In genomic region chr17:35954665-35955064, GRCm38 (mm10) we compare ENCODE assay signal across 32 mouse cellular contexts.
"Had no signal": no experiment of that assay in that cellular context is flagged by ENCODE, and none has a peak within 500 bp of the region (broad histone marks: within the 10 kb centered on the region; RNA-seq: fewer than 3 reads in every experiment).

No protein-coding gene starts in this region.

- ATAC-seq: liver, embryonic 12.5 days; liver, postnatal 0 days; lung, postnatal 0 days; midbrain, embryonic 13.5 days; midbrain, embryonic 15.5 days; midbrain, embryonic 16.5 days had no signal

- H3K9ac ChIP-seq: limb, embryonic 12.5 days; limb, embryonic 13.5 days; limb, embryonic 15.5 days; liver, embryonic 12.5 days; liver, embryonic 13.5 days; liver, embryonic 14.5 days; liver, embryonic 15.5 days; liver, postnatal 0 days; lung, embryonic 14.5 days; lung, embryonic 15.5 days; midbrain, embryonic 12.5 days; midbrain, embryonic 13.5 days; midbrain, embryonic 15.5 days; neural tube, embryonic 12.5 days; neural tube, embryonic 13.5 days had no signal

- H3K4me1 ChIP-seq: limb, embryonic 10.5 days; limb, embryonic 12.5 days; limb, embryonic 13.5 days; limb, embryonic 15.5 days; liver, embryonic 12.5 days; liver, embryonic 13.5 days; liver, embryonic 15.5 days; lung, embryonic 15.5 days; midbrain, embryonic 10.5 days; midbrain, embryonic 12.5 days; midbrain, embryonic 13.5 days; midbrain, embryonic 15.5 days; neural tube, embryonic 12.5 days; neural tube, embryonic 13.5 days had no signal

- H3K27ac ChIP-seq: limb, embryonic 10.5 days; limb, embryonic 12.5 days; limb, embryonic 13.5 days; limb, embryonic 15.5 days; liver, embryonic 12.5 days; liver, embryonic 13.5 days; liver, embryonic 14.5 days; liver, embryonic 15.5 days; lung, embryonic 15.5 days; macrophage; midbrain, embryonic 10.5 days; midbrain, embryonic 12.5 days; midbrain, embryonic 13.5 days; midbrain, embryonic 15.5 days; neural tube, embryonic 12.5 days; neural tube, embryonic 13.5 days had no signal

- H3K27me3 ChIP-seq: limb, embryonic 12.5 days; limb, embryonic 13.5 days; limb, embryonic 15.5 days; liver, embryonic 13.5 days; liver, embryonic 15.5 days; lung, embryonic 15.5 days; midbrain, embryonic 12.5 days; midbrain, embryonic 13.5 days; midbrain, embryonic 15.5 days; neural tube, embryonic 12.5 days; neural tube, embryonic 13.5 days had no signal

- H3K4me2 ChIP-seq: limb, embryonic 12.5 days; limb, embryonic 13.5 days; limb, embryonic 15.5 days; liver, embryonic 11.5 days; liver, embryonic 12.5 days; liver, embryonic 13.5 days; liver, embryonic 15.5 days; lung, embryonic 14.5 days; lung, embryonic 15.5 days; midbrain, embryonic 11.5 days; midbrain, embryonic 12.5 days; midbrain, embryonic 13.5 days; midbrain, embryonic 15.5 days; neural tube, embryonic 12.5 days; neural tube, embryonic 13.5 days had no signal

- H3K9me3 ChIP-seq: limb, embryonic 10.5 days; limb, embryonic 12.5 days; limb, embryonic 13.5 days; limb, embryonic 15.5 days; liver, embryonic 12.5 days; liver, embryonic 13.5 days; liver, embryonic 15.5 days; lung, embryonic 15.5 days; megakaryocyte, embryonic 14.5 days; midbrain, embryonic 10.5 days; midbrain, embryonic 12.5 days; midbrain, embryonic 13.5 days; midbrain, embryonic 15.5 days; neural tube, embryonic 12.5 days; neural tube, embryonic 13.5 days had no signal

- DNase-seq: left cerebral cortex, postnatal 4 days; liver; liver, embryonic 13.5 days; liver, postnatal 0 days; lung, adult 18-20 months; lung, adult 2 months; lung, embryonic 14.5 days; lung, postnatal 10 days; lung, postnatal 14 days; lung, postnatal 36 days; lung, postnatal 4 days; midbrain, embryonic 14.5 days had no signal

- H3K4me3 ChIP-seq: limb, embryonic 10.5 days; limb, embryonic 12.5 days; limb, embryonic 13.5 days; limb, embryonic 15.5 days; liver, embryonic 12.5 days; liver, embryonic 13.5 days; liver, embryonic 15.5 days; lung, embryonic 15.5 days; megakaryocyte, embryonic 14.5 days; midbrain, embryonic 10.5 days; midbrain, embryonic 12.5 days; midbrain, embryonic 13.5 days; midbrain, embryonic 15.5 days; neural tube, embryonic 12.5 days; neural tube, embryonic 13.5 days had no signal
